Mouse (Mus musculus) brown adipose tissue, adult 24 weeks (tissue): ENCODE results near the gene Ddx5. TPM values are rescaled to one million over a fixed set of nuclear protein-coding genes. Genes with fewer than 3 reads are reported as not detected.
A peak's percentile ranks its signal among the peaks of the same experiment; 100 is the strongest.

ENCODE experiments used
- H3K27ac ChIP-seq: fragments of 200-500 bp; replicated peaks from 2 replicates; pipeline ENCODE4 v1.5.1; 2012; ENCODE audit warnings: low read depth, mild to moderate bottlenecking, low read length
- H3K4me1 ChIP-seq: fragments of 200-500 bp; 2 replicates; pipeline ENCODE4 v1.6.1; 2012; ENCODE audit warnings: low read length, mixed read lengths; ENCODE audit not compliant: control insufficient read depth, insufficient read depth, insufficient read length
- H3K4me3 ChIP-seq: fragments of 200-500 bp; 2 replicates; pipeline ENCODE4 v1.5.1; 2012; ENCODE audit warnings: low read depth, mild to moderate bottlenecking, low read length, moderate library complexity; ENCODE audit not compliant: insufficient read depth
- polyA plus RNA-seq: library from polyadenylated mRNA; stranded (reverse); fragments of >200 nt; gene quantifications from 2 replicates; pipeline ENCODE4 v1.2.4, GENCODE M21; 2012; ENCODE audit not compliant: missing spikeins, insufficient read depth, insufficient read length

The Ddx5 gene
- 337 and 404 TPM in 2 replicates for polyA plus RNA-seq

GRCm38 (mm10) chr11:106788775-106789459 is at the start of gene Ddx5, which contains the start of gene Cep95:
TSS of gene Ddx5 (minus strand) at chr11:106789185.
TSS of gene Cep95 (plus strand) at chr11:106789252.
- Histone ChIP-seq H3K4me1 (no peaks in the 10 kb centered on the region), H3K4me3 (peak within 1 kb of the TSS; percentile 98)

DNA sequence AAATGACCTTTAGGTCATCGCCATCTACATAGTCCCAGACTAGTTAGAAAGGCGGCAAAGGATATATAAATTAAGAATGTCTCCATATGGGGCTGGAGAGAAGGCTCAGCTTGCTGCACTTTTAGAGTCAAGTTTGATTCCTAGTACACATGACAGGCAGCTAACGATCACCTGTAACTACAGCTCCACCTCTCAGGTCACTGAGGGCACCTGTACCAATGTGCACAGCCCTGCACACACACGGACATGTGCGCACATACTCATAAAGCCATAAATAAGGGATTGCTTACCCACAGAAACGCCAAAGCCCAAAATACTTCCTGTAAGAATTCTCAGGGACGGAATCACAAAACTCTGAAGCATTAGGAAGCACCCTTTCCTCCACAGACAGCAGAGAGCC is 39.1 kb upstream of the Ddx5 start:
- Histone ChIP-seq H3K4me3 (no peak overlapping the region), H3K27ac (no peak overlapping the region), H3K4me1 (no peaks in the 10 kb centered on the region)

More at GRCm38 (mm10) chr11:106788775-106789459, at the start of gene Ddx5, which contains the start of gene Cep95:
- peak within 1 kb of the TSS; percentile 99 for H3K27ac ChIP-seq

DNA sequence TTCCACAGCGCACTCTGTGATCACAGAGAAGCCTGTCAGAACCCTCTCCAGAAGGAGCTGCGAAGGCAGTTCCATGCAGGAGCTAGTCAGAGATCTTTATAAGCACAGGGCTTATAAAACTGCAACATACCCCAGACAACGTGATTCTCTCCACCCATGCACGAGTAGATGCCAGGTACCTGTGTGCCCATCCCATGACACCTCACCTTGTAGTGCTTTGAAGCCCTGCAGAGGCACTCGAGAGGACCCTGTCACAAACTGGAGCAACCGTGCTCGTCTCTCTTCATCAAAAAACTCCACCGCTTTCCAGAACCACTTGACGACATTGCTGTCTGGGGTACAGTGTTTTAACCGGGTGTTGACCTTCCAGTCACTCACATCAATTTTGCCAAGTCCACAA is 35.4 kb upstream of the Ddx5 start:
- H3K27ac ChIP-seq = no peak overlapping the region
- no peak overlapping the region for H3K4me3 ChIP-seq
- peaks cover 3% of the 10 kb centered on the region for H3K4me1 ChIP-seq

DNA sequence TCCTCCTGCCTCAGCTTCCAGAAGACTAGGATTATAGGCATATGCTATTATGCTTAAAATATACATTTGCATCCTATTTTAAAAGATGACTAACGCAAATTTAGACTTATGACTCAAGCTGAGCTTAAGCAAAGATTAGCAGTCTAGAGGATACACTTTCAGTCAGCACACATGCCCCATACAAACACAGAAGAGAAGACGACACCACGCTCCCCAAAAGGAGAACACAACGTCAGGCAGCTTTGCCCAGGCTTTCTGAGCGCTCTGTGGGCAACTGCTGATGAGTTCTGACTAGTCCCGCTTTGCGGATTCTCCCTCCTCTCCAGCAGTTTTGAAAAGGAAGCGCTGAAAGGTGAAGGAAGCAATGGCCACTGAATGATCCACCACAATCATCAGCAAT is 34.8 kb upstream of the Ddx5 start:
- H3K4me3 ChIP-seq = no peak overlapping the region
- no peak overlapping the region for H3K27ac ChIP-seq
- H3K4me1 ChIP-seq = peaks cover 5% of the 10 kb centered on the region

DNA sequence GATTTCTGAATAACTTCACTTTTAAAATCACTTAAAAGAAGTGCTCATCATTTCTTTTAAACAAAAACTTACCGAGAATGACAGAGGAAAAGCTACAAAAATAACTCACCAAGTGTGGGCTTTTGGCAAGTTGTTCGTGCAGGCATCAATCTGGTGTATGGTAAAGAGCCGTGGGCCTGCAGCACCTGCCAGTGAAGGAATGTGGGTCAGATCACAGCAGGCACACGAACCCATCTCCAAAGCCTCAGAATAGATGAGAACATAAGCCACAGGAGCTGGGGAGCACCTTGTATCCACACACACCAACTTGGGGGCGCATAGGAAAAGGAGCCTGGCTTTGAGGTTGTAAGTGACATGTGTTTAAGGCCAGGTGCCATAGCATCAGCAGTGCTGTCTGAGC is 33.9 kb upstream of the Ddx5 start:
- no peak overlapping the region for H3K4me3 ChIP-seq
- no peak overlapping the region for H3K27ac ChIP-seq
- peaks cover 5% of the 10 kb centered on the region for H3K4me1 ChIP-seq

DNA sequence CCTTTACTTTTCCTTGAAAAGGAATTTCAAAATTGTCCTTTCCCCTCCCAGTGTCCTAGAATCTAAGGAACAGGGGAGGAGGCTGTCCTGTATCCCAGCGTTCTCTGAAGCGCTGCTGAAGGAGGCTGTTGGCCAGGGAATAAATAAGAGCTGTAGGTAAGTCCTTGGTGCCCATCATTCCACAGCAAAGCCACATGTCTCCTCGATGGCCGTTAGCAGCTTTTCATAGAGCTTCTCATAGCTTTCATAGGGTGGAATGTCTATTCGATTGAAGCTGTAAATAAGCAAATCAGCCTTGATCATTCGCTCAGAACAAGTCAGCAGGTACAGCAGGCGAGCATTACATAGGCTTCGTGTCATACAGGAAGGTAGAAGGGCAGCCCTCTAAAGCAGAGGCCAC is 33.5 kb upstream of the Ddx5 start:
- no peak overlapping the region for H3K27ac ChIP-seq
- H3K4me1 ChIP-seq = peaks cover 5% of the 10 kb centered on the region
- no peak overlapping the region for H3K4me3 ChIP-seq

- H3K4me1 ChIP-seq = peaks cover 5% of the 10 kb centered on the region
- H3K27ac ChIP-seq = peak overlapping the region; percentile 65
- H3K4me3 ChIP-seq = no peak overlapping the region
Measured at GRCm38 (mm10) chr11:106821397-106821796, 32.4 kb upstream of the Ddx5 start.

GRCm38 (mm10) chr11:106820972-106821371 is 32.0 kb upstream of the Ddx5 start:
- Histone ChIP-seq H3K4me3 (no peak overlapping the region), H3K4me1 (peaks cover 5% of the 10 kb centered on the region), H3K27ac (peak overlapping the region; percentile 75)

- Histone ChIP-seq H3K4me1 (peaks cover 5% of the 10 kb centered on the region), H3K4me3 (no peak overlapping the region), H3K27ac (no peak overlapping the region)
Measured at GRCm38 (mm10) chr11:106820252-106820651, 31.3 kb upstream of the Ddx5 start.

GRCm38 (mm10) chr11:106819595-106819994 is 30.6 kb upstream of the Ddx5 start:
- H3K27ac ChIP-seq = peak overlapping the region; percentile 8; the same call in 1 of the 2 replicates
- H3K4me1 ChIP-seq = peaks cover 5% of the 10 kb centered on the region
- H3K4me3 ChIP-seq = no peak overlapping the region

DNA sequence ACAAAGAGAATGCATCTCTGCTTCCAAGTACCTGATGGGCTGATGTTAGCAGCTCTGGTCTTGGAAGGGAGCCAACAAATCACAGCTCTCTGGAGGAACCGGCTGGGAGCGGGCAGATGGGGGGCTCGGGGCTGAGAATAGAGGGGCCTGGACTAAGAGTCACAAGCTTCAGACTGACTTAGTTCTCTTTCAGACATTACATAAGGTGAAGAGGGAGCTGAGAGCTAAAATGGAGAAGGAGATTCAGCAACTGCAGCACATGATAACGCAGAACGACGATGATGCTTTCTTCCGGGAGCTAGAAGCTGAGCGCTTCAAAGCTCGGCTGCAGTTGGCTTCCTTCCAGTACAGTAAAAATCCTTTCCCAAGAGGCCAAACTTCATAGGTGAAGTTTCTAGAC is 29.4 kb upstream of the Ddx5 start:
- H3K4me3 ChIP-seq = no peak overlapping the region
- H3K4me1 ChIP-seq = peaks cover 5% of the 10 kb centered on the region
- no peak overlapping the region for H3K27ac ChIP-seq

GRCm38 (mm10) chr11:106817808-106818207 is 28.8 kb upstream of the Ddx5 start:
- H3K27ac ChIP-seq = no peak overlapping the region
- peaks cover 5% of the 10 kb centered on the region for H3K4me1 ChIP-seq
- no peak overlapping the region for H3K4me3 ChIP-seq

GRCm38 (mm10) chr11:106817156-106817555 is 28.2 kb upstream of the Ddx5 start:
- H3K27ac ChIP-seq = no peak overlapping the region
- no peak overlapping the region for H3K4me3 ChIP-seq
- peaks cover 5% of the 10 kb centered on the region for H3K4me1 ChIP-seq

GRCm38 (mm10) chr11:106816316-106816715 is 27.3 kb upstream of the Ddx5 start:
- Histone ChIP-seq H3K4me3 (no peak overlapping the region), H3K27ac (no peak overlapping the region)

DNA sequence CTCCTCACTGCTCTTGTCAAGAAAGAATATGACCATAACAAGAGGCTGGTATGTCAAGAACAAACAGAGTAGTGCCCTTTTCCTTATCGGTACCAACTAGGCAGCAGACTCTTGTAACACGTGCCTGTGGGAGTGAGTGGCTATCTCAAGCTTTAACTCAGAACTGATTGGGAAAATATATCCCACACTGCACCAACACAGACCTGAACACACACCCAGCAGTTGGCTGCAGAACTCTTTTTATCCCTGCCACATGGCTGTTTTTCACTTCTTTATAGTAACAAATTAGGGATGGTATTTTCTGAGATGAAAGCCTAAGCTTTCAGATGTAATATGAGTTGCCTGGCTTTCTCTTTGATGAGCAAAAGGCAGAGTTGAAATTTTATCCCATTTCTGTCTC is 26.8 kb upstream of the Ddx5 start:
- H3K27ac ChIP-seq = no peak overlapping the region
- H3K4me1 ChIP-seq = peaks cover 2% of the 10 kb centered on the region; the same call in 1 of the 2 replicates
- no peak overlapping the region for H3K4me3 ChIP-seq

More at GRCm38 (mm10) chr11:106816316-106816715, 27.3 kb upstream of the Ddx5 start:
- H3K4me1 ChIP-seq = peaks cover 3% of the 10 kb centered on the region

DNA sequence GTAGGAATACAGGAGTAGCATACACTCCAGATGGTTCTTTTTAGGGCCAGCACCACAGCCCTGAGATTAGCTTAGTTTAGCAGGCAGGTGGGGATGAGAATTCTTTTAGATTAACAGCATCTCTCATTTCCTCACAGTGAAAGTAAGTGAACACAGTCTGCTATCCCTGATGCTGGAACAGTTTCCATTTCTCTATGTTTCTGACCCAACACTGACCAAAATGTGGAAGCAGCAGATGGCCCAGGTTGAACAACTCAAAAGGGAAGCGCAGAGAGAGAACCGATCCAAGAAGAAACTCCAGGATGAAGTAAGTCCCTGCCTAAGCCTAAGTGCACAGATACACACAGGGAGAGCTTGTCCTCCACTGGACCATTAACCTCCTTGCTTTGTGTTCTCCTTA is 26.3 kb upstream of the Ddx5 start:
- no peak overlapping the region for H3K27ac ChIP-seq
- no peak overlapping the region for H3K4me3 ChIP-seq
- H3K4me1 ChIP-seq = peaks cover 2% of the 10 kb centered on the region; the same call in 1 of the 2 replicates
